Mouse (Mus musculus) hindlimb bud, embryonic 11.5 days (tissue): Measurements from ENCODE around the gene Abi3bp.

Experiments used
- DNase-seq: peaks from one replicate; pipeline ENCODE4 v3.0.0-alpha.2; 2012; ENCODE audit warnings: low read depth, low spot score; ENCODE audit errors: extremely low spot score

Abi3bp gene

DNA sequence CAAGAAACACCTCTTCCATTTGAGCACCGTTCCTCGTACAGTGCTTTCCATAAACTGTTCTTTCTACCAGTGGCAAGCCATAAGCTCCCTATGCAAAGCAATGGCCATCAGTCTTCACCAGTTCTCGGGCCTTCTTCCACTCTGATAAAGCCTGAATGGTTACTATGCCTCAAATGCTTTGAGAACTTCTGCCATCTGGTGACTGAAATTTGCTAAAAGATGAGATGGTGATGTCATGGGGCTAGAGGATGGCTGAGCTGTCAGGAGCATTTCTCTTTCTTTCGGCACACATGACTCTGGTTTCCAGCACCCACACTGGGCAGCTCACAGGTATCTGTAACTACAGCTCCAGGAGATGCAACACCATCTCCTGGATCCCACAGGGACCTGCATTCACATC is 199.5 kb downstream of the Abi3bp start:
- DNase-seq = no peak

DNA sequence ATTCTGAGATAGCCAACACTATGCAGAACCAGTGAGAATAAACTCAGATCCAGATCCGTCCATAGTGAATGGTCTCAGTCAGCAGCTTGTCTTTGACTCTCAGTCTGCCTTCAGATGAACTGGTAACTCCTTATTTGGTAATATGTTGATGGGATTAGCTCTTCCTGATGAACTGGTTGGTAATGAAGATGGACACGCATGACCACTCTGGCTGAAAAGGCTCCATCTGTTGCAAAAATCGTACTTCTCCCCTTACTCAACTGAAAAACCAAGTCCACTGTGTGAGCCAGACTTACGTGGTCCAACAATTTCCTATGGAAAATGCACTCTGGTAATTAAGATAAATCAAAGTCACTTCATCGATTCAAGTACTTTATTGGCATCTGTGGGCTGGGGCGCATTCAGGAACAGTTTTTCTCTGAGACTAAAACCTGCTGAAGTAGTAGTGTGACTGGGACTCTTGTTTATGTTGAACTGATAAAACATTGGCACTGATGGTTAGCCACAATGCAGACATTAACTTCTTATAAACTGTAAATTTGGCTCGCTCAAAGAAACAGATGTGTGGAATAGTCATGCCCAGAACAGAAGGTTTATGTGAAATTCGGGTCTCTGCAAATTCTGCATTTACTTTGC is 203.4 kb downstream of the Abi3bp start:
- DNase-seq = no peak

- DNase-seq = no peak
These were observed 209.1 kb downstream of the Abi3bp start for GRCm38 (mm10) chr16:56686747-56687146.

- no peak for DNase-seq
These were observed 213.0 kb downstream of the Abi3bp start for GRCm38 (mm10) chr16:56690715-56691114.

DNA sequence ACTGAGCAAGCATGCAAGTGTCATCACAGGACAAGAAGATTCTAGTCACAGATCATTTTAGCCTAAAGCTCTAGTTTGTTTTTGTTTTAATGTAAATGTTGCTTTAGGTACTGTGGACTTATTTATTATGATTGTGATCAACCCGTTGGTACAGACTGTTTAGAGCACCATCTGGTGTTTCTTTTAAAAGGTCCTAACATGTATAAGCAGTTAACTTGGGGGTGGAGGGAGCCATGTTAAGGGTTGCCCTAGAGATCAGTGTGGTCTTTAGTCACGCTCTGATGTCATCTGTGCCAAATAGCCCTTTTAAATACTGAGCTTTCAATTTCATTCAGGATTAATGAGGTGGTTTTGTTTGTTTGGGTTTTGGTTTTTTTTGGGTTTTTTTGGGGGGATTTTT is 218.8 kb downstream of the Abi3bp start:
- DNase-seq = no peak

DNA sequence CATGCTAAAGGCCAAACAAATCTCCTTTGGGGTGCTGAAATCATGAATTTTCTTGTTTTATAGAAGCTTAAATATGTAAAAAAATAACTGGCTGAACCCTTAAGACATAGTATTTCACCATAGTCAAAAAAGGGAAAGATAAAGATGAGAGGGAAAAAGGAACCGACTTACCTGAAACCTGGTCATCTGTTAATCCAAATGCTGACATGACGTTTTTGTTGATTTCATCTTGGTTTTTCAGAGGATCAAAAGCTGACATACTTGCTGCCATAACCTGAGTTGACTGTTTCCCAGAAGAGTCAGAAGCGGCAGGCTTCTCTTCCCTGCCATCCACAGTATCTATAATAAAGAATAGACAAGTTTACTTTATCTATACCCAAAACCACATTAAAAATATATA is 223.2 kb downstream of the Abi3bp start:
- DNase-seq = no peak

DNA sequence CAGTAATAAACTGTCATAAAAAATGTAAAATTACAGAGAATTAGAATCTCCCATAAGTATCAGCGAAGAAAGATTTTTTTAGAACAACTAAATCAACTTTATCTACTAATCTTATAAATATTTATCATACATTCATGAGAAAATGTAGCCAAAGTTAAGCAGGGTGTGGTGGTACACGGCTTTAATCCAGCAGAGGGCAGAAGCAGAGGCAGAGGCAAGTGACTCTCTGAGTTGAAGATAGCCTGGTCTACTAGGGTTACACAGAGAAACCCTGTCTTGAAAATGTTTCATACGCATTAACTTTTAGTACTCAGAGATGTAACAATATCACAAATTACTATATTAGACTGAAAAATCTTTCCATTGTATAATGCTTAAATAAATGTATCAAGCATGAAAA is 228.1 kb downstream of the Abi3bp start:
- DNase-seq = no peak

- DNase-seq = no peak
These were observed 232.4 kb downstream of the Abi3bp start for GRCm38 (mm10) chr16:56710071-56710470.

DNA sequence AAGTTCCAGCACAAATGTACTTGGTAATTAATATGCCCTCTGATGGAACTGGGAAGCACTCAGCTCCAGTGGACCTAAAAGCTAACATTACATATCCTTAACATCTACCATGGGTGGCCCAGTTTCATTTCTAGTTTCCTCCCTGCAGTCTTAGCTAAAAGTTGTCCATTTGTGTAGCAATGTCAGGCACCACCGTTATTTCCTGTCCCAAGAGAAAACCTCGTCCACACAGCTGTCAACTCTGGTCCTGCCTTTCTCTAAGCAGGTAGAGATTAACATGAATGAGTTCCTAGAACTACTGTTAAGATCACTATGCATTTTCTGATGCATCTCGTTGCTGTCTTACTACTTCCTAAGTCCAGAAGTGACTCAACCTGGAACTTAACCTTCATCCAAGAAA is 237.9 kb downstream of the Abi3bp start:
- DNase-seq = no peak

DNA sequence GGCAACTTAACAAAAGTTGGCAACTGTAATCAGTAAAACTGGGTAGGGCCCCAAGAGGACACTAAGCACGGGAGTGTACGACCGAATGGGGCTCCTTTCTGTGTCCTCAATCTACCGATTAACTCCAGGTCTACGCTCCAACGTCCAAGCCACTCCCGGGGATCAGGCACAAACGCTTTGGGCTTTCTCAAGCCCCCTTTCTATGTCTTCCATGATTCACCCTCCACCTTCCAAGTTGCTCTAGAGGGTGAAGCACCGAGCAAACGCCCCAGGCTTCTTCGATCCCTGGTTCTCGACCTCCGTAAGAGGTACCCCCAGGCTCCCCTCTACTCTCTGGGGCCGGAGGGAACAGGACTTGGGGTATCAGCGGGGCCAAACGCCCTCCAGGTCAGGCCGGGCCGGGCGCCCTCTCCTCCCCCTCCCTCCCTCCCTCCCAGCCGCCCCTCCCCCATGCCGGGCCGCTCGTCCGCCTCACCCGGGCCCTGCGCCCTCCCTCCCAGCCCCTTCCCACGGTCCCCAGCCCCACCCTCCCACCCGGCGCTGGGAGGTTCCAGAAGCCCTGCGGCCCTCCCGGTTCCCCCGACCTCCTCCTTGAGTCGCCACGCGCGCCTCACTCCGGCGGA is 239.0 kb downstream of the Abi3bp start:
- no peak for DNase-seq

DNA sequence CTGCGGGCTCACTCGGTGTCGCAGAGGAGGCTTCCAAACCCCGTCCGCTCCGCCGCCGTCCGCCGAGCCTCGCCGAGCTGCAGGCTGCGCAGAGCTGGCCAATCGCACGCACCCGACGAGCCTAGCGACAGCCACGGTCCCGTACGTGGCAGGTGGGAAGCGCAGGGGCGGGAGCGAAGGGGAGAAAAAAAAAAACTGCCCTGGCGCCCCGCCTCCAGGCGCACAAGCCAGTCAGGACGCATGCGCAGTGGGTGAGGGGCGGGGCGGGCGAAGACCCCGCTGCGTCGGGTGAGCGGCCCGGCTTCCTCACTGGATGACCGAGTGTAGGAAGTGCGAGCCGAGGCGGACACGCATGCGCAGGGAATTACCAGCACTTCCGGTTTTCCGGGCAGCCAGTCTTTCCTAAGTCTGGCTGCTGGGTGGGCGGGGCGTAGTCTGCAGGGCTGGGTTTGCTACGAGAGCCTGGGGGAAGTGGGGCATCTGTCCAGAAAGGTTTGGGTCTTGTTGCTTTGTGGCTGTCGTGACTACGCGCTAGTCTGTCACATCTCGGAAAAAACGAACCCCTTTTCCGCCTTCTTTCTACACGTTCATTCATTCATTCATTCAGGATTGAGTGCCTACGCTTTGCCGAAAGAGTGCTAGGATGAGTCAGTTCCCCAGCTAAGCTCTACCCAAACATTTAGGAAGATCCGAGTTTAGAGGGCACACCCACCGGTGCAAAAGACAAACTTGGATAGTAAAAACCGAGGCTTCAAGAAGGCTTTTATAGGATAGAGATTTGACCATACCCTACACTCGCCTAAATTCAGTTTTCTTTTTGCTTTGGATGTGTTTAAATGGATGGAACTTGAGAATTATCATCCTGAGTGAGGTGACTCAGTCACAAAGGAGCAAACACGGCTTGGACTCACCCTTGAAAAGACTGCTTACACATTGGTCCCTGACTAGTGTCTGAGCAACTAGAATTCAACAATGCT is 239.8 kb downstream of the Abi3bp start, which contains the start of gene Tfg:
TSS of gene Tfg (minus strand) at position 227 of the 977 bp plus-strand sequence.
- peak; percentile 93 for DNase-seq

DNA sequence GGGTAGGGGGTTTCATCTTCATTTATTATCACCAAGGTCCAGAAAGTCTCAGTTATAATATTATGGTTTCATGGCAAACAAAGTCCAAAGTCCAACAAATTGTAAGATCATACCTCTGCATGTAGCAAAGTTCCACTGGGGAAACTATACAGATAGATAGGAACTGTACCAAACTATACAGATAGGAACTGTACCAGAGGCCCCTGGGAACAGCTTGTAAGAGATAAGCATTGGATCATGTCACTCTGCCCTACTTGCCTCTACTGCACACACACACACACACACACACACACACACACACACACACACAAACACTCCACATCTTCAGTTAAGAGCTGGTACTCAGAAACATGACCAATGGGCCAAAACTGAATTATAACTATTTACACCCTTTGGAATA is 241.4 kb downstream of the Abi3bp start:
- no peak for DNase-seq

- DNase-seq = no peak
These were observed 244.7 kb downstream of the Abi3bp start for GRCm38 (mm10) chr16:56722357-56722756.

DNA sequence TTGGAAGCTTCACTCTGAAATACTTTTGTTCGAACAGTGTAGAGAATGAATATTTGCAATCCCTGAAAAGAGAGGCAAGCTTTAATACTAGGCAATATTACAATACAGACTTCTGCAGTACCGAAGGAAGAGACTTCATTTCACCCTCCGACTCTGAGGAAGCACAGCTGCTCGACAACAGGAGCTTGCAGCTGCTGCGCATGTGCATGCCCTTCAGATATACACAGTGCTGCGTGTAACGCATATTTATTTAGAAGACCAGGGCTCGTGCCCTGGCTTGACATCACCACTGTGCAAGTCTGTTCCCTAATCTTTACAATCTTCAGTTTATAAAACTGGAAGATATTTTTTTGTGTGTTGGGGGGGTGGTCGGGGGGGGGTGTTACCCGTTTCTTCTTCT is 247.2 kb downstream of the Abi3bp start:
- no peak for DNase-seq

GRCm38 (mm10) chr16:56729060-56729459 is 251.4 kb downstream of the Abi3bp start:
- DNase-seq = no peak
